Mouse (Mus musculus) C2C12 (cell line): ENCODE data around the gene Bckdha. TPM values are rescaled to one million over a fixed set of nuclear protein-coding genes. Genes with fewer than 3 reads are reported as not detected.

Source experiments
- H3K27me3 ChIP-seq: one replicate; pipeline ENCODE4 v1.6.1; 2011; ENCODE audit not compliant: control insufficient read depth, insufficient read depth, insufficient read length
- H3K36me3 ChIP-seq: one replicate; pipeline ENCODE4 v1.6.1; 2011; ENCODE audit not compliant: control insufficient read depth, insufficient read depth
- H3K4me3 ChIP-seq: one replicate; pipeline ENCODE4 v1.5.1; 2011; ENCODE audit warnings: mild to moderate bottlenecking, control low read depth; ENCODE audit not compliant: poor library complexity, insufficient read depth, severe bottlenecking
- H3K79me2 ChIP-seq: one replicate; pipeline ENCODE4 v1.6.1; 2011; ENCODE audit not compliant: control insufficient read depth, insufficient read depth
- H3K79me3 ChIP-seq: one replicate; pipeline ENCODE4 v1.6.1; 2011; ENCODE audit warnings: low read depth, control low read depth
- H3ac ChIP-seq: one replicate; pipeline ENCODE3; 2011; ENCODE audit warnings: low read depth; ENCODE audit not compliant: control insufficient read depth, insufficient read length
- CEBPB ChIP-seq: IDR thresholded peaks from one replicate; pipeline ENCODE4 v1.6.1; 2011; ENCODE audit warnings: low read depth, mild to moderate bottlenecking, control low read depth, moderate library complexity
- CTCF ChIP-seq: IDR thresholded peaks from one replicate; pipeline ENCODE4 v1.5.1; 2011; ENCODE audit not compliant: control insufficient read depth, insufficient read depth, insufficient read length
- FOSL1 ChIP-seq: IDR thresholded peaks from one replicate; pipeline ENCODE4 v1.8.0; 2011; ENCODE audit warnings: mild to moderate bottlenecking, low read length; ENCODE audit not compliant: poor library complexity, insufficient read depth, severe bottlenecking
- MAX ChIP-seq: IDR thresholded peaks from one replicate; pipeline ENCODE4 v1.6.1; 2011; ENCODE audit warnings: mild to moderate bottlenecking, control low read depth
- MYOD1 ChIP-seq: IDR thresholded peaks from one replicate; pipeline ENCODE4 v1.6.1; 2011; ENCODE audit warnings: low read depth; ENCODE audit not compliant: control insufficient read depth, insufficient read length
- MYOG ChIP-seq: IDR thresholded peaks from one replicate; pipeline ENCODE4 v1.6.1; 2011; ENCODE audit not compliant: control insufficient read depth, insufficient read length; ENCODE audit errors: extremely low read depth
- USF1 ChIP-seq: IDR thresholded peaks from one replicate; pipeline ENCODE4 v1.6.1; 2011; ENCODE audit warnings: low read depth, mild to moderate bottlenecking, control low read depth, moderate library complexity
- polyA plus RNA-seq: library from polyadenylated mRNA; unstranded; fragments of >200 nt; fragmentation: generic; extraction: Trizol; gene quantifications from one replicate; pipeline ENCODE4 v1.2.1, GENCODE M21; 2012; ENCODE audit warnings: missing spikeins

The Bckdha gene
- polyA plus RNA-seq, 1 experiment = 21.3 TPM

DNA sequence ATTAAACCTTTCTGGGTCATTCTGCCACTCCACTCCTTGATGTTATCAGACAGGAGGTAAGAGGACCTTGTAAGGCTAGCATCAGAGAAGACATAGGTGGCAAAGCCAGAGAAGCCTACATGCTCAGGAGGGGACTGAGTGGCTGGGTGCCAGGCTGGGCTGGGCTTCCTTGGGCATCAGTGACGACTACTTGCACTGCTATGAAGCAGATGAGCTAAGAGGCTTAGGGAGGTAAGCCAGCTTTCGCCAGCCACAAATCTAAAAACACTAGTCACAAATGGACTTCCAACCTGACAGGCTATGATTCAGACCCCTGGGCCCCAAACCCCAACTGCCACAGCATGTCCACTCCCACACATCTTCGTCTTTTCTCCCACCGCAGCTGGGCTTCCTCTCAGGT lies 14.2 kb downstream of the Bckdha start:
- TF ChIP-seq CEBPB (no peak), CTCF (no peak), FOSL1 (no peak), MAX (no peak), MYOD1 (no peak), MYOG (no peak), USF1 (no peak)
- H3K79me3 ChIP-seq = no peaks in the 10 kb centered on the region
- no peak overlapping the region for H3K4me3 ChIP-seq
- no peaks in the 10 kb centered on the region for H3K27me3 ChIP-seq
- H3ac ChIP-seq = no peak overlapping the region
- no peaks in the 10 kb centered on the region for H3K36me3 ChIP-seq
- H3K79me2 ChIP-seq = no peaks in the 10 kb centered on the region

DNA sequence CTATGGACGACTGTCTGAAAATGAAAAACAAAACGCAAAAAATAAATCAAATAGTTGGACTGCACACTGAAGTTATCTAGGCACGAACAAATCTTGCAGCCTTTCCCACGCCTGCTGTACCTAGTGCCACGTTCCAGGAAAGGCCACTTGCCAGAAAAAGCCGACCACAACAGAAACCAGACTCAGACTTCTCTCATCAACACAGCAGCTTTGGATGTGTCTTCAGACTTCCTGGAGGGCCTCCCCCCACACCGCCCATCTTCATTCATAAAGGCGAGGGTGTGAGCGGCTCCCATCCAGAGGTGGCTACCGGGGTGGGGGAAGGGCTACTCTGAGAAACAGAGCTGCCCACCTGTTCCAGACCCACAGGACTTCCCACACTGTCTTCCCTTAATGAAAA lies 14.6 kb downstream of the Bckdha start:
- Histone ChIP-seq H3K4me3 (no peak overlapping the region), H3K79me2 (no peaks in the 10 kb centered on the region), H3K27me3 (no peaks in the 10 kb centered on the region), H3K36me3 (no peaks in the 10 kb centered on the region), H3K79me3 (no peaks in the 10 kb centered on the region), H3ac (no peak overlapping the region)
- TF ChIP-seq FOSL1 = no peak
- TF ChIP-seq MYOG = no peak
- TF ChIP-seq MAX = no peak
- TF ChIP-seq CTCF = no peak
- TF ChIP-seq MYOD1 = no peak
- no peak for TF ChIP-seq USF1
- no peak for TF ChIP-seq CEBPB

DNA sequence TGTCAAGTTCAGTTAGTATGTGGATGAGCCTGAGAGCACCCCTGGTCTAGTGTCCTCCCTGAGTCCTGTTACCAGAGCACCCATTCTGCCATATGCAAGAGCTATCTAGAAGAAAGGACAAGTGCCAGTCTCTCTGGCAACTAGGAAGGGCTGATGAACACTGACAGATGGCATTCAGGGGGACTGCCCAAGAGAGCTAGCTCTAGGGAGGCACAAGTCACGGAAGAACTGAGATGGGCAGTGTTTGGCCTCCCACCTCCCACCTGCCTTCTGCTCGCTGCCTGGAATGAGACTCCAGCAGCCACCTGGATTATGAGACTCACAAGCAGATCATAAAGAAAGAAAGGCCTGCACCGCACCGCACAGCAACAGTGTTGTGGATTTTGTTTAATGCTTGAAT lies 19.0 kb downstream of the Bckdha start:
- Histone ChIP-seq H3K79me2 (no peaks in the 10 kb centered on the region), H3K36me3 (no peaks in the 10 kb centered on the region), H3K79me3 (no peaks in the 10 kb centered on the region), H3K27me3 (no peaks in the 10 kb centered on the region), H3ac (no peak overlapping the region), H3K4me3 (no peak overlapping the region)
- TF ChIP-seq USF1 (no peak), FOSL1 (no peak), MAX (no peak), MYOD1 (no peak)

DNA sequence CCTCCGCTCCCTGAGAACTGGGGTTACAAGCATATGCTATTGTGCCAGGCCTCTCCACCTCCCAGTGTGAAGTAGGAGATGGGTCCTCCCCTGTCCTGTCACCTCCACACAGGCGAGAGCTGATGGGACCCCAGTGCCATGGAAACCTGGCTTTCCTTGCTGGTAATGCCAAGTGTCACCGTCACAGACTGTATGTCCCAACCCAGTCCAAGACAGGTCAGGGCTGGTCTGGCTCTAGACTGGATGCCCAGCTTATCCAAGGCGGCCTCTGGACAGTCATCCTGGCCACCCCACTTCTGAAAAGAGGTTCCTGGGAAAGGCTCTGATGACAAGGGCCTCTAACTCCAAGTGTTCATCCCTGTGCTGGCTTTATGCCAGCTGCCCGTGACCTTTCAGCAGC lies 21.7 kb downstream of the Bckdha start:
- TF ChIP-seq CEBPB (no peak), FOSL1 (no peak), MYOG (no peak), MYOD1 (no peak), USF1 (no peak), MAX (no peak), CTCF (no peak)
- Histone ChIP-seq H3ac (no peak overlapping the region), H3K79me2 (no peaks in the 10 kb centered on the region), H3K27me3 (no peaks in the 10 kb centered on the region), H3K79me3 (no peaks in the 10 kb centered on the region), H3K36me3 (no peaks in the 10 kb centered on the region), H3K4me3 (no peak overlapping the region)

DNA sequence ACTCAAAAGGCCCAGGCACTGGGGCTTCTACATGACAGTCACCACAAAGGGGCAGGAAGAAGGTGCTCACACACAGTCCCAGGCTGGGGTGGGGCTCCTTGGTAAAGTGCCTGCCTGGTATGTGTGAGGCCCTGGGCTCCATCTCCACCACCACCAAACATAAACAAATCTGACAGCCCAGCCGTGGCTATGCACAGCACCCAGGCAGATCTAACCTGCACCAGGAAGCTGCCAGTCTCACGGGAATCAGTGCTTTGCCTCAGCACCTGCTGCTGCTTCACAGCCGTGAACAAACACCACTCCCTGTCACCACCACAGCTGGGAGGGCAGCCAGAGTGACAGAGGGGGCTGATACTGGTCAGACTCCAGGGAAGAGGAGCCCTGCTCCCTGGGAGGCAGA lies 22.4 kb downstream of the Bckdha start:
- H3ac ChIP-seq = no peak overlapping the region
- no peak overlapping the region for H3K4me3 ChIP-seq
- H3K79me3 ChIP-seq = no peaks in the 10 kb centered on the region
- peak; percentile 87 for TF ChIP-seq MYOD1
- TF ChIP-seq CEBPB = no peak
- no peak for TF ChIP-seq CTCF
- no peak for TF ChIP-seq FOSL1
- H3K79me2 ChIP-seq = no peaks in the 10 kb centered on the region
- H3K36me3 ChIP-seq = no peaks in the 10 kb centered on the region
- no peaks in the 10 kb centered on the region for H3K27me3 ChIP-seq

DNA sequence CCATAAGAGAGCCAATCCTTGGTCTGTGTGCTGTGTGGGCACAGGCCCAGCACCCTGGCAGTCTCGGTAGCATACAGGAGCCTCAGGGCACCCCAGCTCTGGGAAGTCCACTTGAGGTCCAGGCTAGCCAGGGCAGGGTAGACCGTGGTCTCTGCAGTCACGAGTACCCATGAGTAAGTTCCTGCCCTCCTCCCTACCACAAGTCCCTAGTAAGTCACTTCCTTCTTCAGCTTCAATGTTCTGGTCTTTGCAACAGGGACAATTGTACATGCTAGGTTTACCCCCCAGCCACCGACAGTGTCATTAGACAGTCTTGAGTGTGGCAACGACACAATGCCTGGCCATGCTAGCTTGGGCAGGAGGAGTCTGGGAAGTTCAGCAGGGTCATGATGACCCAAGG lies 26.1 kb downstream of the Bckdha start:
- H3K79me2 ChIP-seq = no peaks in the 10 kb centered on the region
- TF ChIP-seq FOSL1 = no peak
- TF ChIP-seq MAX = no peak
- TF ChIP-seq MYOG = no peak
- no peak for TF ChIP-seq CTCF
- TF ChIP-seq CEBPB = no peak
- no peak for TF ChIP-seq MYOD1
- no peak for TF ChIP-seq USF1
- H3ac ChIP-seq = no peak overlapping the region
- H3K4me3 ChIP-seq = no peak overlapping the region
- H3K27me3 ChIP-seq = no peaks in the 10 kb centered on the region
- no peaks in the 10 kb centered on the region for H3K79me3 ChIP-seq
- no peaks in the 10 kb centered on the region for H3K36me3 ChIP-seq
